Mouse (Mus musculus): ENCODE measurements around the gene Lpin3.
A peak's percentile ranks its signal among the peaks of the same experiment; 100 is the strongest.

The Lpin3 gene

GRCm38 (mm10) chr2:160887284-160887683 lies 6.8 kb downstream of the Lpin3 start:
- peak in 1 of 2 experiments; percentile 70 for DNase-seq (ENCODE audit: low spot score in 2 of 2)

GRCm38 (mm10) chr2:160887859-160888258 lies 7.4 kb downstream of the Lpin3 start:
- no peak for DNase-seq (ENCODE audit: low spot score in 2 of 2)

DNA sequence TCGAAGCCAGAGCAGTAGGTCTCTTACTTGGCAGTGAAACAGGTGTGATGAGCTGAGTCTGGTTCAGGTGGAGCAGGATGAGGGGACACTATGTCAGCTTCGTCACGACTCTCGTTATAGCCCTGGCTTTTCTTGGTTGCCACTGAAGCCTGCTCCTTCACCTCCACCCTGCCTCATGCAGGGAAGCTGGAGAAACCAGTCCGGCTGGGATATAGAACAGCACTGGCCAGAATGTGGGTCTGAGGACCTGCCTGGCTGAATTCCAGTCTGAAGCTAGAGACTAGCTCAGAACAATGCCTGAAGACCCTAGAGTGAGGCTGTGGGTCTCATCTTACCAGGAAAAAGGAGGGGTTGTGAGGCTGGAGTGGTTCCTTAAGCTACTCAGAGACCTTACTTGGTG lies 10.6 kb downstream of the Lpin3 start:
- no peak for DNase-seq (ENCODE audit: low spot score in 2 of 2)

- DNase-seq (ENCODE audit: low spot score in 2 of 2), result no peak
These were observed 11.2 kb downstream of the Lpin3 start for GRCm38 (mm10) chr2:160891697-160892096.

DNA sequence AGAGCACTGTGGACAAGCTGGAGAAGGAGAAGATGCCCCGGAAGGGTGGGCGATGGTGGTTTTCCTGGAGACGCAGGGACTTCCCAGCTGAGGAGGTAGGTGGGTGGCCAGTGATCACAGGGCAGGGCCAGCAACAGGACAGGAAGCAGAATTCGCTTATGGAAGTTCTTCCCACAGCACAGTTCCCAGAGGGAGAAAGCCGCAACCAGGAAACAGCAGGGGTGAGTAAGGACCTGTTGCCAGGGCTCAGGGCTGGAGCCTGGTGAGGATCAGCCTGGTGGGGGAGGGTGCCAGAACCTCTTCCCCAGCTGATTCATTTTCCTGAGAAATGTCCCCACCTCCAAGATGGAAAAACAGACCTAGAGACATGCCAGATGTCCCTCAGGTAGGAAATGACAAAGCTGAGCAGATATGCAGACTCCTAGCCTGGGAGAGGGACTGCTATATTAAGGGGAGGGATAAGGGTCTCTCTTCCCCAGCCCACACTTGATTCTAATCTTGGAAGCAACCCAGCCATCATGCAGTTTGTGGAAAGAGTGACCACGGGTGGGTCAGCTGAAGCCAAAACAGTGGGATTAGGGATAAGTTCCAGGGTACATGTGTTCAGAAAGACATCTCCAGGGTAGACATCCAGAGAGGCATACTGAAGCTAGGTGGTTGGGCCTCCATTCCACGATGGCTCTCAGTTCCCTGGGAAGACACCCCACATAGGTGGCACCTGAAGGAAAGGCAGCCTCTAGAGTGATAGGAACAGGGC lies 21.4 kb downstream of the Lpin3 start:
- peak in 1 of 2 experiments; percentile 57 for DNase-seq (ENCODE audit: low spot score in 2 of 2)

GRCm38 (mm10) chr2:160905301-160905700 lies 24.8 kb downstream of the Lpin3 start:
- no peak for DNase-seq (ENCODE audit: low spot score in 2 of 2)

DNA sequence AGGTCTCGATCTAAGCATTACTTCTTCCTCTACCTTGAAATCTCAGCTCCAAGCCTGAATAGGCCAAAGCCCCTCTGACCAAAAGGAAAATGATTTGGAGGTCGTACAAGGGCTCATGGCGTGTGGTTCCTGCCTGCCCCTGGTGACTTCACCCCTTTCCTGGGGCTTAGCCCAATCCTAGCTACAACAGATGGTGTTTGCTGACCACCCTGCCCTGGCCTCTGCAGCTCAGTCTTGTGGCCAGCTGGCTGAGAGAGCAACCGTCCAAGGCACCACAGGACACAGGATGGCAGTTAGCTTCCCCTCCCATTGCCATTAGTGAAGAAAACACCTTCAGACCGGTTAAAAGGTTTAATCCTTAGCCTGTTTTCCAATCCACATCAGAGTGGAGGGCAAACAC lies 25.6 kb downstream of the Lpin3 start:
- DNase-seq (ENCODE audit: low spot score in 2 of 2), result no peak

DNA sequence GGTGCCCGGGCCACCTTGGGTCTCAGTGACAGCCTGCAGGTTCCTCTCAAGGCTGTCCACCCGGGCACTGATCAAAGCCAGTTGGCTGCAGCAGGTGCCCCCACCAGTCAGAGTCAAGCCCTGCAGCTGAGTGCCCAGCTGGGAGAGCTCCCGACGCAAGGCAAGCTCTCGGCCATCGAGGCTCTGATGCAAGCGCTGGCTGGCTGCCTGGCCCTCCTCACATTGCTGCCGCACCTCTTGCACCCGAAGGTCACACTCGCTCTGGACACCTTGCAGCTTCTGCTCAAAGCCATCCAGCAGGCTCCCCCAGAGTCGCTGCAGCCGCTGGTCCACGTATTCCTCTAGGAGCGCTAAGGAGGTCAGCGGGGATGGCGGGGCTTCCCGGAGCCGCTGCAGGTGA lies 28.1 kb downstream of the Lpin3 start:
- no peak for DNase-seq (ENCODE audit: low spot score in 2 of 2)

DNA sequence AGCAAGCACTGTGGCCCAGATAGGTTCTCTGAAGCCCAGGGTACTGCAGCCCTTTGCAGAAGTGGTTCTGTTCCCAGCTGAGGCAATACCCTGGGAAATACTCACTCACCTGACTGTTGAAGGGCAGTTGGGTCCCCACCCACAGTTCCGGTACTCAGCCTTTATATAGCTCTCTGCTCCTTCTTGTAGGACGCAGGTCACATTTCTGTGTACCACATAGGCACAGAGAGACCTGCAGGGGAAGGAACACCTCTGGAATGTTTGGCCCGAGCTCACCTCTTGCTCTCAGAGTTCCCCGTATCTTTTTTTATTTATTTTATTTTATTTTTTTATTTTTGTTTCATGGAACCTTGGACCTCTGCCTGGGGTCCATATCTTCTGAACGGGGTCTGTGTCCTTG lies 30.2 kb downstream of the Lpin3 start:
- no peak for DNase-seq (ENCODE audit: low spot score in 2 of 2)

GRCm38 (mm10) chr2:160911558-160912201 lies 31.2 kb downstream of the Lpin3 start:
- DNase-seq (ENCODE audit: low spot score in 2 of 2), result no peak

DNA sequence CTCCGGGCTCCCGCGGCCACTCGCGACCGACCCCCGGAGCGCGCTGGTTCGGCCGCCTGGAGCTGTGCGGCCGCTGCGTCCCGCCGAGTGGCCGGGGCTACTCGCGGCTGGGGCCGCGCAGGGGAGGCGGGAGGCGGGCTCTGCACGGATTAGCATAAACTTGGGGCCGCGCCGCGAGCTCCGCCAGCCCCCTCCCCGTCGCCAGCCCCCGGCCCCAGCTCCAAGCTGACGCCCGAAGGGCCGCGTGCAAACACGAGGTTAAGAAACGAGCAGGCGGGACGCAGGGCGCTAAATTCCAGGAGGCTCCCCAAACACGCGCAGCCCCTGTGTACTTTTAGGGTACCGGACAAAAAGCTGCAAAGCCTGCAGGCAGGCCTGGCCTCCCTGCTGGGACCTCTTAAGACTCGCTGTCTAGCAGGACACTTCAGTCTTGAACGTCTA lies 31.8 kb downstream of the Lpin3 start, which contains the start of gene Emilin3:
Gene Emilin3, minus strand, starts transcription at position 98 of the 441 bp plus-strand sequence.
- DNase-seq (ENCODE audit: low spot score in 2 of 2), result peak in 1 of 2 experiments; percentile 28

- no peak for DNase-seq (ENCODE audit: low spot score in 2 of 2)
These were observed 34.2 kb downstream of the Lpin3 start for GRCm38 (mm10) chr2:160914656-160915055.

DNA sequence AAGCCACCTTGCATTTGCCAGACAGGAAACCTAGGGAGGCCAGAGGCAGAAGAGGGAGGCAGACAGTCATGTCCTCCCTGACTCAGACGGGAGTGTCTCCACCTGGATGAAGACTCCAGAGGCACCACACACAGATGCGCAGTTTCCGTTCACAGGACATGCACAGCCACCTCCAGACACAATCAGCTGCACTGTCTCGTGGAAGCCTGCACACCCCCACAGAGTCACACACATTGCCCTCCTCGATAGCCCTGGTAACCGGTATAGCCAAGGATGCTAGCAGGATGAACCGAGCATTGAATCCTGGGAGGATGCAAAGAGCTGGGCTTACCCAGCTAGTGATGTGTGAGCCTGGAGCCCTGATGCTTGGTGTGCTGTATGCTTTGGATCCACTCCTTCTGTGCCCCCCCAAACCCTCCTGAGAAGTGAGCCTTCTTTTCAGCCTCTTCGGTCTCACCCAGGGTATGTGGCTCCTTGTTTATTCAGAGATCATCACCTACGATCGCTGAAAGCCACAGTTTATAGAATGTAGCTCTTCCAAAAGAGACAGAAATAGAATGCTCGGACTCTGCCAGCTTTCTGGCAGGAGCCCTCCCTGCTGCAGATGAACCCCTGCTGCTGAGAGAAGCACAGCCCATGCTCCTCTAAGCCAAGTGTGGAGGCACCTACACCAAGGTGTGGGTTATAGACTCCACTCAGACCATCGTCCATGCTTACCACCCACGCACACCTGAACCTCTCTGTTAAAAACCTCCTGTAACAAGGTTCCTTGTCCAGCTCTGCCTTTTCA lies 35.5 kb downstream of the Lpin3 start:
- DNase-seq (ENCODE audit: low spot score in 2 of 2), result no peak

DNA sequence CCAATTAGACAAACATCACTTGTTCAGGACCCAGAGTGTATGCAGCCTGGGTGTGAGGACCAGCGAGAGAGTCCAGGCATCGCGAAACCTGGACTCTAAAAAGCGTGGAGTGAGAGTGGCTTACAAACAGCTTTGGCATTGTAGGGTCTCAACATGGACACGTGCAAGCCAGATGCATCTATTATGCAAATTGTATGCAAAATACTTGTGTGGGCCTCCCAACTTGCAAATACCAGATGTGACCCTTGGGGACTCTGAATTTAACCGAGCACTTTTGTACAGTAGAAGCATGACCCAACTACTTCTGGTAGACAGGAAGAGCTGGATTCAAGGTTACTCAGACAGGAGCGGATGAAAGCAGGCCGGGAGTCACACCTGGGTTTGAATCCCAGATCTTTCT lies 36.2 kb downstream of the Lpin3 start:
- no peak for DNase-seq (ENCODE audit: low spot score in 2 of 2)

DNA sequence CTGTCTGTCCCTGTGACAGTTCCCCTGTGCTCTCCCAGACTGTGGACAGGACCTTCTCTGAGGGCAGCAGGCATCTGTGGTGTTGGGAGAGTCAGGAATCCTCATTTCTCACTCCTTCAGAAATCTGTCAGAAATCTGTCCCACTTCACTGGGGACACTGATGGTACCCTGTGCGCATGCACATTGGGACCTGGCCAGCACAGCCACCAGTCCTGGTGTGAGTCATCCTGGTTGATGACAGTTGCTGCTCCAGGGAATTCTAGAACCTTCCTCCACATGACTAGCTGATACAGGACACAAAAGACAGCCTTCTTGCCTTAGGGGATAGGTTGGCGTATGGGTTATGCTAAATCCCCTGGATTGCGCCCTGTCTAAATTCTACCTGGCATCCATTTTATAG lies 36.8 kb downstream of the Lpin3 start:
- DNase-seq (ENCODE audit: low spot score in 2 of 2), result no peak

- no peak for DNase-seq (ENCODE audit: low spot score in 2 of 2)
These were observed 37.9 kb downstream of the Lpin3 start for GRCm38 (mm10) chr2:160918154-160918929.

DNA sequence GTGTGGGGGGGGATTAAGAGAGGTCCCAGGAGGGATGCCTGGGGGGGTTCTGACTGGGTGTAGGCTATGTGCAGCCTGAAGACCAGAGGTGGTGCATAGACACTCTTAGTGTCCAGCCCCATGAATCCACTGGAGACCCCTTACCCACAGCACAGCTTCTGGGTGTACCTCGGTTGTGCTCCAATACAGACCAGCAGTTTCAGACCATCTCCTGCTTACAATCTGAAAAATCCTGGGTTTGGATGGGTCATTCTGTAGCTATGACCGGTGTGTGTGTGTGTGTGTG lies 38.4 kb downstream of the Lpin3 start:
- DNase-seq (ENCODE audit: low spot score in 2 of 2), result no peak

GRCm38 (mm10) chr2:160921285-160921684 lies 40.8 kb downstream of the Lpin3 start:
- no peak for DNase-seq (ENCODE audit: low spot score in 2 of 2)

- DNase-seq (ENCODE audit: low spot score in 2 of 2), result peak in 1 of 2 experiments; percentile 31
These were observed 44.7 kb downstream of the Lpin3 start for GRCm38 (mm10) chr2:160925203-160925602.

DNA sequence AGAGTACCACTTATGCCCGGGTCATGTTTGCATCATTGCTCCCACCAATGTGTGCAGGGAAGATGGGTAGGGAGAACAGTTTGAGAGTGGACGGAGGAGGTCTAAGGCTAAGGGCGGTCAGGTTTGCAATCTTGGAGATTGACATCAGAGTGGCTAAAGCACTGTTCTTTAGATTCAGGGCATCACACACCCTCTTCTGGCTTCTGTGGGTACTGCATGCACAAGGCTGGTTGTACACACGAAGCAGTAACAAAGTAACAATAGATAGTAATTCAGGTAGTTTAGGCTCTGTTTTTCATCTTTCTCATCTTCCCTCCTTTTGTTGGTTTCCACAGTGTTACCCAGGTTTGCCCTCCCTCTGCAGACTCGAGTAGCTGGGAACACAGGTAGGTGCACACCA lies 50.9 kb downstream of the Lpin3 start:
- DNase-seq (ENCODE audit: low spot score in 2 of 2), result no peak

DNA sequence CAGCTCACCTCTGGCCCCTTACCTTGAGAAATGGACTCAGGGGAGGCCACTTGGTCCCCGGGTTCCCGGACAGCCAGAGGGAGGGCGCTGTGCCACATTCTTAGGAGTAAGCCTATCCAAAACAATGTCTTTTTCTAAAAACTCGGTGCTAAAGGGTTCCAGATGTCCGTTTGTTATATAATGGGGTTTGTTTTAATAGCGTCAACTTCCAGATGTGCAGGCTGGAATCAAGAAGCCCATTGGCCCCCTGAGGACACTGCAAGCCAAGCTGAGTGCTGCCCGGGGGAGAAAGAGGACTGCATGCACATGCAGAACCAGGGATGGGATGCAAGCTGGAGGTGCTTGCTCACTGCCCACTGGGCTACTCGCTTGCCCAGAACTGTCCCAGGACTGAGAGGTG lies 51.9 kb downstream of the Lpin3 start:
- DNase-seq (ENCODE audit: low spot score in 2 of 2), result no peak

GRCm38 (mm10) chr2:160932981-160933380 lies 52.5 kb downstream of the Lpin3 start:
- DNase-seq (ENCODE audit: low spot score in 2 of 2), result no peak

Measured in urinary bladder, postnatal 4 days (tissue).